Mouse (Mus musculus) adrenal gland (tissue): Measurements from ENCODE around the gene Zfp280c.

Source experiments
- intact Hi-C: fragments of 180-260 bp; cut with DNase I; formaldehyde crosslinking; loops from one replicate; pipeline ENCODE4 v1.15.1; 2025
- microRNA-seq, 2 experiments: library from miRNA; unstranded; fragments of <30 nt; microRNA quantifications; one replicate each; pipeline ENCODE4; 2019

The Zfp280c gene

GRCm38 (mm10) chrX:48513166-48513807, 81.0 kb downstream of the Zfp280c start, which contains the start of gene Aifm1:
Gene Aifm1 (minus strand): TSS chrX:48513563.
- intact Hi-C loops = no loop called here

- intact Hi-C loops = no loop called here
Measured at GRCm38 (mm10) chrX:48493763-48494162, 100.5 kb downstream of the Zfp280c start.

Small RNA genes within 50 kb of the gene (microRNA-seq; reads per million reads assigned to microRNA genes)
- gene Gm27828 = 0 reads per million in 2 experiments
